Mouse (Mus musculus) 416B (cell line): Measurements from ENCODE around the gene Olfr1326-ps1.

Experiments
- DNase-seq: peaks from one replicate; pipeline ENCODE4 v3.0.0; 2011; ENCODE audit warnings: low read depth

Olfr1326-ps1 gene

DNA sequence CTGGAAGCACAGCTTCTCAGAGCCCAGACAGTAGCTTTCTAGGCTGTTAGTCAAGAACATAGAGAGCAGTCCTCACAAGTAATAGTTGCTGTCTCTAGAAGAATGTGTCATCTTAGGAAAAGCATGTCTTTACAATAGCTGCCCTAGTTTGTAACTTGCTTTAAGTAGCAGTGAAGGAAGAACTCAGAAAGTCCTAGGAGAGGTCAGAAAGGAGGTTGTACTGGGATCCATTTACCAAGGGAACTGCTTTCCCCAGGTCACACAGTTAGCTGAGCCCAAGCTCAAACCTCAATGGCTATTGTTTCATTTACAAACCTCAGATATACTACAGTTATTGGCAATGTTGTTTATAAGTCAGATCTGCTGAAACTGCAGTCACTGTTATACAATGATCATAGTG is at the start of gene Olfr1326-ps1:
Gene Olfr1326-ps1, minus strand, starts transcription at position 101 of the 400 bp plus-strand sequence.
- DNase-seq: no peak

DNA sequence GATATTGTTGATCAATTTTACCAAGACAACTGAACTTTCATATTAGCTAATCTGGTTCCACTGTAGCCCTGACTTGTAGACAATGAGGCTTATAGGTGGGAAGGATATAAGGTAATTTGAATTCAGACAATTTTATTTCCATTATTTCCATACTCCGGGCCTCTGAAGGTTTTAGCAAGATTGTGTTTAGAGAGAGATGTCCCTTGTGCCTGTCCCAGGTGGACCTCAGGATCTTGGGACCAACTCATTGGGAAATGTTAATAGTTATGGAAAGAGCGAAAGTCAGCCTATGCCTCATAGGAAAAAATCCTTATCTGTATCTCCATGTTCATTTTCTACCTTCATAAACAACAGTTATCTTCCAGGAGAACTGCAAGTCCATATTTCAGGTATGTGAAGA is 17.7 kb upstream of the Olfr1326-ps1 start, which contains the start of gene Olfr1325:
Gene Olfr1325, plus strand, starts transcription at position 301 of the 400 bp plus-strand sequence.
- DNase-seq: no peak
